Mouse (Mus musculus) neural tube, embryonic 11.5 days (tissue): ENCODE results near the gene Cars. TPM values are rescaled to one million over a fixed set of nuclear protein-coding genes. Genes with fewer than 3 reads are reported as not detected.
A peak's percentile ranks its signal among the peaks of the same experiment; 100 is the strongest.
"Not testable (repeated sequence)": the region's sequence is repeated elsewhere in the genome, so short reads cannot be mapped to it uniquely, and the experiment has no call there.

Experiments
- ATAC-seq: fragments of 200-750 bp; cut with Nextera tagmentation; 2 replicates; pipeline ENCODE4 v1.8.0; 2017; ENCODE audit warnings: moderate number of reproducible peaks, mild to moderate bottlenecking, moderate TSS enrichment, moderate library complexity; ENCODE audit not compliant: insufficient read depth, low FRiP score, low TSS enrichment
- DNase-seq: peaks from one replicate; pipeline ENCODE4 v3.0.0-alpha.2; 2015; ENCODE audit warnings: low spot score
- H3K27ac ChIP-seq: fragments of 300-500 bp; sonication (generic); 2 replicates; pipeline ENCODE4 v1.5.1; 2014; ENCODE audit warnings: low read depth, mild to moderate bottlenecking, low read length
- H3K27me3 ChIP-seq: fragments of 300-500 bp; sonication (generic); 2 replicates; pipeline ENCODE4 v1.6.1; 2014; ENCODE audit warnings: mild to moderate bottlenecking, low read length, mixed read lengths; ENCODE audit not compliant: control insufficient read depth, insufficient read depth
- H3K36me3 ChIP-seq: fragments of 300-500 bp; sonication (generic); 2 replicates; pipeline ENCODE4 v1.6.1; 2014; ENCODE audit warnings: mild to moderate bottlenecking, low read length, moderate library complexity, mixed read lengths; ENCODE audit not compliant: control insufficient read depth, insufficient read depth
- H3K4me1 ChIP-seq: fragments of 300-500 bp; sonication (generic); 2 replicates; pipeline ENCODE4 v1.6.1; 2014; ENCODE audit warnings: low read length, mixed read lengths; ENCODE audit not compliant: control insufficient read depth, insufficient read depth
- H3K4me2 ChIP-seq: fragments of 300-500 bp; sonication (generic); 2 replicates; pipeline ENCODE4 v1.6.1; 2014; ENCODE audit warnings: low read depth, mild to moderate bottlenecking, moderate library complexity
- H3K4me3 ChIP-seq: fragments of 300-500 bp; sonication (generic); 2 replicates; pipeline ENCODE4 v1.5.1; 2014; ENCODE audit warnings: low read depth, low read length
- H3K9ac ChIP-seq: fragments of 300-500 bp; sonication (generic); 2 replicates; pipeline ENCODE4 v1.6.1; 2014; ENCODE audit warnings: mild to moderate bottlenecking, low read length
- H3K9me3 ChIP-seq: fragments of 300-500 bp; sonication (generic); 2 replicates; pipeline ENCODE4 v1.6.1; 2016; ENCODE audit warnings: low read length; ENCODE audit not compliant: control insufficient read depth
- WGBS: fragments of 180-500 bp; shearing (Covaris S2); extraction: QIAGEN DNeasy Blood & Tissue Kit; methylation state at CpG from one replicate; pipeline ENCODE4 v1.1.7; 2014; 5-methylcytosine and 5-hydroxymethylcytosine counted together
- polyA plus RNA-seq: library from polyadenylated mRNA; unstranded; fragments of >200 nt; fragmentation: Nextera tagmentation; extraction: Ambion mirVana; gene quantifications from 2 replicates; pipeline ENCODE4 v1.2.1, GENCODE M21; 2014

The Cars gene
- polyA plus RNA-seq, 1 experiment from 2014 or later: 68.5 TPM

- 94% methylated on average over 2 of the region's 2 CpGs for WGBS
- H3K36me3 ChIP-seq: no peaks in the 10 kb centered on the region
- no peak overlapping the region for H3K4me2 ChIP-seq
- no peak overlapping the region for H3K9ac ChIP-seq
- peaks cover 8% of the 10 kb centered on the region; the same call in 1 of the 2 replicates for H3K4me1 ChIP-seq
- no peak overlapping the region for H3K27ac ChIP-seq
- no peaks in the 10 kb centered on the region for H3K9me3 ChIP-seq
- no peak overlapping the region for H3K4me3 ChIP-seq
- ATAC-seq (no peak), DNase-seq (peak; percentile 35)
- H3K27me3 ChIP-seq: no peaks in the 10 kb centered on the region
Observed at GRCm38 (mm10) chr7:143544368-143544767, 55.5 kb downstream of the Cars start.

GRCm38 (mm10) chr7:143538671-143539070, 61.2 kb downstream of the Cars start:
- DNase-seq (no peak), ATAC-seq (no peak)
- Histone ChIP-seq H3K36me3 (peaks cover 17% of the 10 kb centered on the region), H3K9ac (no peak overlapping the region), H3K4me1 (no peaks in the 10 kb centered on the region), H3K27me3 (no peaks in the 10 kb centered on the region), H3K4me2 (no peak overlapping the region), H3K4me3 (no peak overlapping the region), H3K9me3 (no peaks in the 10 kb centered on the region), H3K27ac (no peak overlapping the region)
- 92% methylated on average over 1 of the region's 1 CpGs for WGBS

DNA sequence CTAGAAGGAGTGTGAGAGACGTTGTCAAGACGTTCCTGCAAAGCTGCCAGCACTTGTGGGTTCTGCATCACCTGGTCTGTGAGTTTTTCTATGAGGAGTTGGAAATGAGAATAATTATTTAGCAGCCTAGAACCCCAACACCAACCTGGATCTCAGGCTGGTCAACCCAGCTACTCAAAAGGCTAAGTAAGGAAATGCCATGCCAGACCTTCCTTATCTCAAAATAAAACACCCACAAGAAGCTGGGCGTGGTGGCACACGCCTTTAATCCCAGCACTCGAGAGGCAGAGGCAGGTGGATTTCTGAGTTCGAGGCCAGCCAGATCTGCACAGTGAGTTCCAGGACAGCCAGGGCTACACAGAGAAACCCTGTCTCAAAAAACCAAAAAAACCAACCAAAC, 61.7 kb downstream of the Cars start:
- peaks cover 17% of the 10 kb centered on the region for H3K36me3 ChIP-seq
- H3K4me1 ChIP-seq, H3K27ac ChIP-seq, H3K4me2 ChIP-seq, H3K27me3 ChIP-seq, ATAC-seq, DNase-seq, H3K9ac ChIP-seq, H3K4me3 ChIP-seq, H3K9me3 ChIP-seq: not testable (repeated sequence)
- WGBS: 94% methylated on average over 6 of the region's 6 CpGs

DNA sequence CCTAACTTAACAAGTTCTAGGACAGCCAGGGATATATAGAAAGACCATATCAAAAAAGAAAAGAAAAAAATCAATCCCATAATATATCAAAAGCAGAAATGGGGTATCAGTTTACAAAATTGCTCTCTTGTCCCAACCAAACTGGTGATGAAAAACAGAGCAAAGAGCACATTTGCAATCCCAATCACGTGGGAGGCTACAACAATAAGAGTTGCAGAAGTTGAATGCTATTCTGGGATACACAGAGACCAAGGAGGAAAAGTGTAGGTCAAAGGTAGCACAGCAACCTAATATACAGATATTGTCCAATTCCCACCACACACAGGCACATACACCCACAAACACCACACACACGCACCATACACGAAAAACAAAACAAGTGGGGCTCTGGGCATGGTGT, 63.6 kb downstream of the Cars start:
- Histone ChIP-seq H3K36me3 (peaks cover 23% of the 10 kb centered on the region), H3K9ac (no peak overlapping the region), H3K4me3 (no peak overlapping the region), H3K27me3 (no peaks in the 10 kb centered on the region), H3K4me1 (no peaks in the 10 kb centered on the region), H3K9me3 (no peaks in the 10 kb centered on the region), H3K27ac (no peak overlapping the region), H3K4me2 (no peak overlapping the region)
- ATAC-seq (no peak), DNase-seq (no peak)
- WGBS: 89% methylated on average over 3 of the region's 3 CpGs

DNA sequence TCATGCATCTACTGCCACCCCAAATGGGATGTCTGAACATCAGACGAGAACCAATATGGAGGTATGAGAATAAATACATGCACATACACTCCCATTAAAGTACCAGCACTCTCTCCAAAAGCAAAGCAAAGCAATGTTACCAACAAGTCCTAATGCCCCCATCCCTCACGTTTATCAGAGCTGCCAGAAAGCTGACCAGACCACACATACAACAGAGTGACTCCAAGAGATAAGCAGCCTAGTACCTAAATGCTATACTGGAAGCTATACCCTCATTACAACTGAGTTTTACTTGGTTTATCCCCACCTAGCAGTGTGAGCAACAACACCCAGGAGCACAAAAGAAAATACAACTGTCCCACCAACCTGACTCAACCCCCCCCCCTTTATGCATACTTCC, 66.6 kb downstream of the Cars start:
- Histone ChIP-seq H3K4me3 (no peak overlapping the region), H3K27me3 (no peaks in the 10 kb centered on the region), H3K27ac (no peak overlapping the region), H3K4me1 (no peaks in the 10 kb centered on the region), H3K36me3 (peaks cover 31% of the 10 kb centered on the region), H3K9me3 (no peaks in the 10 kb centered on the region), H3K4me2 (no peak overlapping the region), H3K9ac (no peak overlapping the region)
- 91% methylated on average over 2 of the region's 2 CpGs for WGBS
- no peak for ATAC-seq
- no peak for DNase-seq

- H3K4me1 ChIP-seq: no peaks in the 10 kb centered on the region
- no peak overlapping the region for H3K4me2 ChIP-seq
- WGBS: 96% methylated on average over 1 of the region's 1 CpGs
- H3K9ac ChIP-seq: no peak overlapping the region
- H3K9me3 ChIP-seq: no peaks in the 10 kb centered on the region
- H3K36me3 ChIP-seq: peaks cover 28% of the 10 kb centered on the region
- no peak overlapping the region for H3K4me3 ChIP-seq
- DNase-seq (no peak), ATAC-seq (no peak)
- H3K27ac ChIP-seq: no peak overlapping the region
- H3K27me3 ChIP-seq: no peaks in the 10 kb centered on the region
Observed at GRCm38 (mm10) chr7:143532410-143532809, 67.5 kb downstream of the Cars start.

GRCm38 (mm10) chr7:143519333-143519732, 80.6 kb downstream of the Cars start:
- Histone ChIP-seq H3K27me3 (no peaks in the 10 kb centered on the region), H3K27ac (no peak overlapping the region), H3K9ac (no peak overlapping the region), H3K36me3 (peaks cover 20% of the 10 kb centered on the region), H3K4me2 (no peak overlapping the region), H3K4me1 (no peaks in the 10 kb centered on the region), H3K9me3 (no peaks in the 10 kb centered on the region), H3K4me3 (no peak overlapping the region)
- WGBS: 82% methylated on average over 4 of the region's 4 CpGs
- DNase-seq (no peak), ATAC-seq (no peak)

- H3K4me2 ChIP-seq: no peak overlapping the region
- H3K27me3 ChIP-seq: no peaks in the 10 kb centered on the region
- 96% methylated on average over 4 of the region's 4 CpGs for WGBS
- peaks cover 19% of the 10 kb centered on the region for H3K36me3 ChIP-seq
- no peak overlapping the region for H3K4me3 ChIP-seq
- no peak for DNase-seq
- no peak overlapping the region for H3K27ac ChIP-seq
- H3K4me1 ChIP-seq: no peaks in the 10 kb centered on the region
- ATAC-seq: no peak
- H3K9me3 ChIP-seq: no peaks in the 10 kb centered on the region
- no peak overlapping the region for H3K9ac ChIP-seq
Observed at GRCm38 (mm10) chr7:143514416-143514768, 85.5 kb downstream of the Cars start.

GRCm38 (mm10) chr7:143513763-143514415, 86.0 kb downstream of the Cars start:
- H3K4me3 ChIP-seq: no peak overlapping the region
- 89% methylated on average over 10 of the region's 10 CpGs for WGBS
- no peaks in the 10 kb centered on the region for H3K27me3 ChIP-seq
- no peak overlapping the region for H3K9ac ChIP-seq
- H3K4me1 ChIP-seq: no peaks in the 10 kb centered on the region
- H3K36me3 ChIP-seq: peaks cover 15% of the 10 kb centered on the region
- H3K9me3 ChIP-seq: no peaks in the 10 kb centered on the region
- DNase-seq (no peak), ATAC-seq (no peak)
- H3K4me2 ChIP-seq: no peak overlapping the region
- no peak overlapping the region for H3K27ac ChIP-seq
